Mouse (Mus musculus): ENCODE data around the gene Rexo4. TPM values are rescaled to one million over a fixed set of nuclear protein-coding genes. Genes with fewer than 3 reads are reported as not detected.
A peak's percentile ranks its signal among the peaks of the same experiment; 100 is the strongest.

Rexo4 gene
- polyA plus RNA-seq, 1 experiment from 2014 or later: 31.7 TPM

DNA sequence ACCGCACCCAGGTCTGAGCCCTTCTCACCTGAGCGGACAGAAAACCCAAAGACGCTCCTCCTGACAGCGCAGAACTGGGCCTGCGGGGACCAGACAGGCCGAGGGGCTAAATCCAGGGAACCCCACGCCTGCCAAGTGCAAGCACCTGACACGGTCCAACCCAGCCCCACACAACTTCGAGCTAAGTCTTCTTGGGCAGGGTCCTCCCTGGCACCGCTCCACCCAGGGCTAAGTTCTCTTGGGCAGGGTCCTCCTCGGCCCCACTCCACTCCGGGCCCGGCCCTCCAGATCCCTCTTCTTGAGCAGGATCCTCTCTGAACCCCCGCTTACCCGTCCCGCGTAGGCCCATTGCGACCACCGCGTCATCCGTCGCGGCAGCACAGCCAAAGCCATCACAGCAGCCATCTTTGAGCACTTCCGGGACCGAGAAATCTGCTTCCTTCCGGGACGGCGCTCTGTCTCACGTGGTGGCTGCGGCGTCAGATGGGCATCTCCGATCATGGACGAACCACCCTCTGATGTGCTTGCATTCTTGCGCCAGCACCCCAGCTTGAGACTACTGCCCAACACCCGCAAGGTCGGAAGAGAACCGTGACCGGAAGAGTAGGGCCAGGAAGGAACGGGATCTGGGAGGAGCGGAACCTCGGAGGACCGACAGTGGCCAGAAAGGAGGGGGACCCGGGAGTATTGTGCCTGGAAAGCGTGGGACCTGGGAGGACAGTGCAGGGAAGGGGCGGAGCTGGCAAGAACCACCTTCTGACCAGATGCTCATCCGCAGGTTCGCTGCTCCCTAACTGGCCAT is 48.1 kb downstream of the Rexo4 start, which contains the start of the genes Surf2 and Surf1:
Gene Surf2, plus strand, starts transcription at position 441 of the 802 bp plus-strand sequence.
Gene Surf1, minus strand, starts transcription at position 604 of the 802 bp plus-strand sequence.
- WGBS: 2% methylated on average over 47 of the region's 47 CpGs
- Histone ChIP-seq H3K4me1 (ENCODE audit: control insufficient read depth, insufficient read depth, low read length) (peaks cover 31% of the 10 kb centered on the region), H3K4me2 (ENCODE audit: low read length) (peak within 1 kb of the TSS; percentile 98), H3K9me3 (ENCODE audit: control insufficient read depth, low read length) (no peaks in the 10 kb centered on the region), H3K9ac (replicated peaks; ENCODE audit: low read length) (peak within 1 kb of the TSS; percentile 74), H3K36me3 (ENCODE audit: control insufficient read depth, insufficient read depth, low read length) (peaks cover 61% of the 10 kb centered on the region), H3K27me3 (ENCODE audit: control insufficient read depth, insufficient read depth, low read length) (no peaks in the 10 kb centered on the region), H3K27ac (replicated peaks; ENCODE audit: low read depth, low read length) (peak within 1 kb of the TSS; percentile 83), H3K4me3 (replicated peaks; ENCODE audit: low read depth, low read length) (peak within 1 kb of the TSS; percentile 73)
- DNase-seq (peak; percentile 89), ATAC-seq (ENCODE audit: low FRiP score, low TSS enrichment) (peak; percentile 82)

DNA sequence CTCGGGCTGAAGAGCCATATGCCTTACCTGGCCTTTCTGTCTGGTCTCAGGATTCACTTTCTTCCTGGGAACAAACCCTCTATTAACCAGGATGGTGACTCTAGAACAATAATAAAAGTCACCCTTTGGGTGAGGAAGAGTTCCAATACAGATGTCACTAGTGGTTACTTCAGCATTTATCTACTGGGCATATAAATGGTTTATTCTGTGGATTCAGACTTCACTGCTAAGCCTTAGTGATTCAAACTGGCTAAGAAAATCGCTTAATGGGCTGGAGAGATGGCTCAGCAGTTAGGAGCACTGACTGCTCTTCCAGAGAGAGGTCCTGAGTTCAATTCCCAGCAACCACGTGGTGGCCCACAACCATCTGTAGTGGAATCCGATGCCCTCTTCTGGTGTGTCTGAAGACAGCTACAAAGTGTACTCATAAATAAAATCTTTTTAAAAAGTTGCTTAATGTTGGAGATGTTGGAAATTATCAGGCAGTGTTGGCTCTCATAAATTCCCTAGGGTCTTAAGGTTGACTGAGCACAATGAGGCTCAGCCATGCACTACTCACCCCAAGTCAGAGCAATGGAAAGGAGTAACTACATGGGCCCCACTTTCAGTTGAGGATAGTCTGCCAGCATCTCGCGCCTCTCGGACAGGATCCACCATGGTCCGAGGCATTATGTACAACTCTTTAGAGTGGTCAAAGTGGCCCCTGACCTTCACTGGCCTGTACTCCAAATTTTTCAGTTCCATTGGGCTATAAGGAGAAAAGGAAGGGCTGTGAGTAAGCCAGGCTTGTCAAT is 49.8 kb downstream of the Rexo4 start:
- no peak overlapping the region for H3K27ac ChIP-seq (replicated peaks; ENCODE audit: low read depth, low read length)
- ATAC-seq (ENCODE audit: low FRiP score, low TSS enrichment): no peak
- H3K36me3 ChIP-seq (ENCODE audit: control insufficient read depth, insufficient read depth, low read length): peaks cover 43% of the 10 kb centered on the region
- H3K27me3 ChIP-seq (ENCODE audit: control insufficient read depth, insufficient read depth, low read length): no peaks in the 10 kb centered on the region
- no peak overlapping the region; the same call in 1 of the 2 replicates for H3K4me2 ChIP-seq (ENCODE audit: low read length)
- H3K4me3 ChIP-seq (replicated peaks; ENCODE audit: low read depth, low read length): no peak overlapping the region
- H3K4me1 ChIP-seq (ENCODE audit: control insufficient read depth, insufficient read depth, low read length): peaks cover 36% of the 10 kb centered on the region
- H3K9me3 ChIP-seq (ENCODE audit: control insufficient read depth, low read length): no peaks in the 10 kb centered on the region
- no peak for DNase-seq
- H3K9ac ChIP-seq (replicated peaks; ENCODE audit: low read length): no peak overlapping the region
- 62% methylated on average over 8 of the region's 8 CpGs for WGBS

DNA sequence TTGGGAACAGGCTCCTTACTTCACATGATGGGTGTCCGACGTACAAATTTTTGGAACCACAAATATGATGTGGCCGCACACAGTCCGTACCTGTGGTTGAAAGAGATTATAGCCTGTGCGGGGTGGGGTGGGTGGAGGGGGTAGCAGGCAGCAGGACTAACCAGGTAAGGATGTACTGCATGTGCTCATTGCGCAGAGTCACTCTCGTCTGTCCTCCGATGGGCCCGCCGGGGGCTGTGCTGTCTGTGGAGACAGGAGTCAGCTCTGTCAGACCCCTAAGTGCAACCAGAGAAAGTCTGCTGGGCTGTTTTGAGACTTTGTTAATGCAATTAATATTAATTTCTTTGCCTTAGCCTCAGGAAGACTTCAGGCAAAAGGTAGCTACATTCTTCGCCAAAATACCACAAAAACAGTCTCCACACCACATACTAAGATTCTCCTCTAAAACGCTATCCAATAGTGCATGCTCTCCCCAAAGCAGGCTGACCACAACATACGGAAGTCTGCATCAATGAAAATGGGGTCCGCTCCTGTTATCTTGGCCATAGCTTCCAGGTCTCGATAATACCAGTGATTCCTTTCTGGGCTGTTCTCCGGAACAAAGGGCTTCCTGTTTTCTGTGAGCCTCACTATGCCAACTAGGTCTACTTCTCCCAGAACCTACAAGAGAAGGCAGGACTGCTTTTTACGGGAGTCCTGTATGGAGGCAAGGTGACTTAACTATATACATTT is 50.6 kb downstream of the Rexo4 start:
- no peak overlapping the region for H3K9ac ChIP-seq (replicated peaks; ENCODE audit: low read length)
- peaks cover 36% of the 10 kb centered on the region for H3K36me3 ChIP-seq (ENCODE audit: control insufficient read depth, insufficient read depth, low read length)
- no peak overlapping the region for H3K27ac ChIP-seq (replicated peaks; ENCODE audit: low read depth, low read length)
- 89% methylated on average over 17 of the region's 17 CpGs for WGBS
- H3K4me3 ChIP-seq (replicated peaks; ENCODE audit: low read depth, low read length): no peak overlapping the region
- H3K4me2 ChIP-seq (ENCODE audit: low read length): no peak overlapping the region
- H3K9me3 ChIP-seq (ENCODE audit: control insufficient read depth, low read length): no peaks in the 10 kb centered on the region
- H3K4me1 ChIP-seq (ENCODE audit: control insufficient read depth, insufficient read depth, low read length): peaks cover 44% of the 10 kb centered on the region
- DNase-seq: no peak
- H3K27me3 ChIP-seq (ENCODE audit: control insufficient read depth, insufficient read depth, low read length): no peaks in the 10 kb centered on the region
- no peak for ATAC-seq (ENCODE audit: low FRiP score, low TSS enrichment)

DNA sequence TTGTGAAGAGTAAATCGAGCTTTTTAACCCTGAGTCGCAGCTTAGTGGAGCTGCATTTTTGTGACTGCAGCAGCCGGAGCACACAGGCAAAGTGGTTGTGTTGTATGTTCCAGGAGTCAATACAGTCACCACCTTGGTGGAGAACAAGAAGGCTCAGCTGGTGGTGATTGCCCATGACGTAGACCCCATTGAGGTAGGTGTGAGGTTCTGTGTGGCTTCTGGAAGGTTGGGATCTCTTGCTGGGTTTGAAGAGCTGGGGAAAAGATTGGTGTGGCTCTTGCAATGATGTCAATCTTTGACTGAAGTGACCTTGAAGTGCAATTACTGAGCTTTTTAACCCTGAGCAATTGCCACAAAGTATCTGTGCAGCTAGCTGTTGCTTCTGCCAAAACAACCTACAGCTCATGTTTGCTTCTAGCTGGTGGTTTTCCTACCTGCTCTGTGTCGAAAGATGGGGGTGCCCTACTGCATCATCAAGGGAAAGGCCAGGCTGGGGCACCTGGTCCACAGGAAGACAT is 51.9 kb downstream of the Rexo4 start:
- Histone ChIP-seq H3K4me3 (replicated peaks; ENCODE audit: low read depth, low read length) (peak overlapping the region; percentile 78), H3K27ac (replicated peaks; ENCODE audit: low read depth, low read length) (no peak overlapping the region), H3K4me1 (ENCODE audit: control insufficient read depth, insufficient read depth, low read length) (peaks cover 38% of the 10 kb centered on the region), H3K9me3 (ENCODE audit: control insufficient read depth, low read length) (no peaks in the 10 kb centered on the region), H3K36me3 (ENCODE audit: control insufficient read depth, insufficient read depth, low read length) (peaks cover 43% of the 10 kb centered on the region), H3K27me3 (ENCODE audit: control insufficient read depth, insufficient read depth, low read length) (no peaks in the 10 kb centered on the region), H3K4me2 (ENCODE audit: low read length) (peak overlapping the region; percentile 98), H3K9ac (replicated peaks; ENCODE audit: low read length) (peak overlapping the region; percentile 92)
- DNase-seq: no peak
- WGBS: 80% methylated on average over 5 of the region's 5 CpGs
- no peak for ATAC-seq (ENCODE audit: low FRiP score, low TSS enrichment)

DNA sequence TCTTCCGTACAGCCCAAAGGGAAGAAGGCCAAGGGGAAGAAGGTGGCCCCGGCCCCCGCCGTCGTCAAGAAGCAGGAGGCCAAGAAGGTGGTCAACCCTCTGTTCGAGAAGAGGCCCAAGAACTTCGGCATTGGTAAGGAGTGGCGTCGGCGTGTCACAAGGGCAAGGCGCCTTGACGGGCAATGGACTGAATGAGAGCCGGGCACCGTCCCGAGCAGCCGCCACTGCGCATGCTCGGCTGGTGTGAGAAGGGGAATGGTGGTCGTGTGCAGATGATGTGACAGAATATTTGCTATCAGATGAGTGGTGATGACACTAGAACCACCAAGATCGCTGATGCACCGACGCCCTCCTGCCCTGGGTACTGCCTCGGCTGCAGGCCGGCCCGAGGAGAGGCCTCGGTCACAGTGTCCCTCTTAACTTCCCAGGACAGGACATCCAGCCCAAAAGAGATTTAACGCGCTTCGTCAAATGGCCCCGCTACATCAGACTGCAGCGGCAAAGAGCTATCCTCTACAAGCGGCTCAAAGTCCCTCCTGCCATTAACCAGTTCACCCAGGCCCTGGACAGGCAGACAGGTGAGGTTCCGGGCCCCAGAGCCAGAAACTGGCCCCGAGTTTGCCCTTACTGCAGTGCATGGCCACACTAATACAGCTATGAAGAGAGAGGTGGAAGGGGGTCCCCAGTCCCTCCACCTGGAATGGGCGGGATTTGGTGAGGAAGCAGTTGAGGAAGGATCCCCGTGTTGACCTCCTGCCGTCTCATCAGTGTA is 53.0 kb downstream of the Rexo4 start:
- peak overlapping the region; percentile 92 for H3K9ac ChIP-seq (replicated peaks; ENCODE audit: low read length)
- WGBS: 2% methylated on average over 36 of the region's 37 CpGs
- peak overlapping the region; percentile 98 for H3K4me2 ChIP-seq (ENCODE audit: low read length)
- H3K9me3 ChIP-seq (ENCODE audit: control insufficient read depth, low read length): no peaks in the 10 kb centered on the region
- no peaks in the 10 kb centered on the region for H3K27me3 ChIP-seq (ENCODE audit: control insufficient read depth, insufficient read depth, low read length)
- peak overlapping the region; percentile 78 for H3K4me3 ChIP-seq (replicated peaks; ENCODE audit: low read depth, low read length)
- peaks cover 32% of the 10 kb centered on the region for H3K4me1 ChIP-seq (ENCODE audit: control insufficient read depth, insufficient read depth, low read length)
- ATAC-seq (ENCODE audit: low FRiP score, low TSS enrichment): peak; percentile 63
- peak overlapping the region; percentile 90 for H3K27ac ChIP-seq (replicated peaks; ENCODE audit: low read depth, low read length)
- peak; percentile 86 for DNase-seq
- H3K36me3 ChIP-seq (ENCODE audit: control insufficient read depth, insufficient read depth, low read length): peaks cover 54% of the 10 kb centered on the region

DNA sequence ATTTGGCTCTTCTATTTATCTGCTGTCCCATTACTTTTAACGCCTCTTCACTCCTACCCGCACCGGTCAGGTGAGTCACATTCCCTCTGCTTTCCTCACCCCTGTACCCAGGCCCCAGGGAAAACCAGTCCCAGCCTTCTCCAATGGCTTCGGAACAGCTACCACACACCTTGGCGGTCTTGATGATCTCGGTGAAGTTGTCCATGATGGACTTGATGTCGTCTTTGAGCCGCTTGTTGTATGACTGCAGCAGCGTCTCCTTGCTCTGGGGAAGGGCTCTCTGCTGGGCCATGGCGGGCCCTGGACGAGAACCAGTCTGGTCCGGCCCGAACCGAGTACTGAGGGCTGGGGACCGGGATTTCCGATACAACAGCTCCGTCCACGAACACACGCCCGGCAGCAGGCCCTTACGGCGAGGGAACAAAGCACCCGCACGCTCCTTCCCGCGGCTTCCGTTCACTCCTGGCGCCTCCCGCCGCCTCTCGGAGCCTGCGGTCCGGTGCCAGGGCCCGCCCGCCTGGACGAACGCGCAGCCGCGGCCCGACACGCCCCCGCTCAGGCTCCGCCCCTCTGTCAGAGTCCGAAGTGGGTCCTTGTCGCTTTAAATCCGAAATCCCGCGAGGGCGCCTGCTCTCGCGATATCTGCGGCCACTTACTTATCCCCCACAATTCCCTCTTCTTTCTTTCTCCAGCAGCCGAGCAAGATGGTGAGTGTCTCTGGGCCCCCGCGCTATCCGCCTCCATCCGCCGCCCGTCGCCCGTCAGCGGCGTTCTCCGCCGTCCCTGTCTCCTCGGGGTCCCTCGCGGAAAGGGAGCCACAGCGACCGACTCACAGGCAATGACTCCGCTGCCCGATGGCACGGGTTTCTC is 53.8 kb downstream of the Rexo4 start, which contains the start of the genes Med22 and Rpl7a:
Gene Med22, minus strand, starts transcription at position 554 of the 870 bp plus-strand sequence.
Gene Rpl7a, plus strand, starts transcription at position 641 of the 870 bp plus-strand sequence.
- Histone ChIP-seq H3K9me3 (ENCODE audit: control insufficient read depth, low read length) (no peaks in the 10 kb centered on the region), H3K27ac (replicated peaks; ENCODE audit: low read depth, low read length) (peak within 1 kb of the TSS; percentile 90), H3K4me3 (replicated peaks; ENCODE audit: low read depth, low read length) (peak within 1 kb of the TSS; percentile 78), H3K9ac (replicated peaks; ENCODE audit: low read length) (peak within 1 kb of the TSS; percentile 92), H3K36me3 (ENCODE audit: control insufficient read depth, insufficient read depth, low read length) (peaks cover 62% of the 10 kb centered on the region), H3K4me2 (ENCODE audit: low read length) (peak within 1 kb of the TSS; percentile 98), H3K4me1 (ENCODE audit: control insufficient read depth, insufficient read depth, low read length) (peaks cover 27% of the 10 kb centered on the region), H3K27me3 (ENCODE audit: control insufficient read depth, insufficient read depth, low read length) (no peaks in the 10 kb centered on the region)
- ATAC-seq (ENCODE audit: low FRiP score, low TSS enrichment): peak; percentile 93
- under 1% methylated on average over 74 of the region's 74 CpGs for WGBS
- peak; percentile 100 for DNase-seq

DNA sequence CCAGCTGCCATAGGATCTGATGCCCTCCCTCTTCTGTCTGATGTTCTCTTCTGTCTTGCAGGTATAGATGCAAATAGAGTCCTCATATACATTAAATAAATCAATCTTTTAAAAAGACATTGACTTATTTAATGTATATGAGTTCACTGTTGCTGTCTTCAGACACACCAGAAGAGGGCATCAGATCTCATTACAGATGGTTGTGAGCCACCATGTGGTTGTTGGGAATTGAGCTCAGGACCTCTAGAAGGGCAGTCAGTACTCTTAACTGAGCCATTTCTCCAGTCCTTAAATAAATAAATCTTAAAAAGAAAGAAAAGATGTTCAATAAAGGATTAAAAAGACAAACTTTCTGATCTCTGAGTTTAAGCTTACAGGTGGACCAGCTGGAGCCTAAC is 54.8 kb downstream of the Rexo4 start:
- Histone ChIP-seq H3K36me3 (ENCODE audit: control insufficient read depth, insufficient read depth, low read length) (peaks cover 69% of the 10 kb centered on the region), H3K4me1 (ENCODE audit: control insufficient read depth, insufficient read depth, low read length) (peaks cover 24% of the 10 kb centered on the region), H3K27me3 (ENCODE audit: control insufficient read depth, insufficient read depth, low read length) (no peaks in the 10 kb centered on the region), H3K9ac (replicated peaks; ENCODE audit: low read length) (peak overlapping the region; percentile 84), H3K4me3 (replicated peaks; ENCODE audit: low read depth, low read length) (peak overlapping the region; percentile 78), H3K4me2 (ENCODE audit: low read length) (peak overlapping the region; percentile 81), H3K27ac (replicated peaks; ENCODE audit: low read depth, low read length) (peak overlapping the region; percentile 90; the same call in 1 of the 2 replicates), H3K9me3 (ENCODE audit: control insufficient read depth, low read length) (no peaks in the 10 kb centered on the region)
- DNase-seq (no peak), ATAC-seq (ENCODE audit: low FRiP score, low TSS enrichment) (no peak)
